Mouse (Mus musculus) olfactory bulb, adult 2 months (tissue): ENCODE measurements around the gene Fhl4. TPM values are rescaled to one million over a fixed set of nuclear protein-coding genes. Genes with fewer than 3 reads are reported as not detected.
A peak's percentile ranks its signal among the peaks of the same experiment; 100 is the strongest.

Source experiments
- H3K27ac ChIP-seq: fragments of 200-500 bp; 2 replicates; pipeline ENCODE4 v1.5.1; 2012; ENCODE audit warnings: low read depth, low read length; ENCODE audit not compliant: insufficient read depth
- H3K4me1 ChIP-seq: fragments of 200-500 bp; 2 replicates; pipeline ENCODE4 v1.6.1; 2012; ENCODE audit warnings: low read length; ENCODE audit not compliant: control insufficient read depth, insufficient read depth
- H3K4me3 ChIP-seq: fragments of 200-500 bp; 2 replicates; pipeline ENCODE4 v1.5.1; 2012; ENCODE audit warnings: mild to moderate bottlenecking, low read depth, low read length, moderate library complexity; ENCODE audit not compliant: insufficient read depth
- CTCF ChIP-seq: fragments of 200-500 bp; IDR thresholded peaks from 2 replicates; pipeline ENCODE4 v1.5.1; 2012; ENCODE audit warnings: low read depth, mild to moderate bottlenecking, low read length, moderate library complexity; ENCODE audit not compliant: insufficient read depth
- POLR2A ChIP-seq: fragments of 200-500 bp; IDR thresholded peaks from 2 replicates; pipeline ENCODE4 v1.6.1; 2012; ENCODE audit warnings: mild to moderate bottlenecking, low read depth, low read length, moderate library complexity; ENCODE audit not compliant: insufficient read depth
- WGBS: fragments of 180-500 bp; shearing (Covaris S2); methylation state at CpG from one replicate; pipeline ENCODE4 v1.1.7; 2018; 5-methylcytosine and 5-hydroxymethylcytosine counted together
- polyA plus RNA-seq: library from polyadenylated mRNA; stranded (reverse); fragments of >200 nt; gene quantifications from 2 replicates; pipeline ENCODE4 v1.2.4, GENCODE M21; 2012; ENCODE audit warnings: low replicate concordance; ENCODE audit not compliant: missing spikeins, insufficient read depth, insufficient read length

The Fhl4 gene
- polyA plus RNA-seq = not detected in 2 replicates

DNA sequence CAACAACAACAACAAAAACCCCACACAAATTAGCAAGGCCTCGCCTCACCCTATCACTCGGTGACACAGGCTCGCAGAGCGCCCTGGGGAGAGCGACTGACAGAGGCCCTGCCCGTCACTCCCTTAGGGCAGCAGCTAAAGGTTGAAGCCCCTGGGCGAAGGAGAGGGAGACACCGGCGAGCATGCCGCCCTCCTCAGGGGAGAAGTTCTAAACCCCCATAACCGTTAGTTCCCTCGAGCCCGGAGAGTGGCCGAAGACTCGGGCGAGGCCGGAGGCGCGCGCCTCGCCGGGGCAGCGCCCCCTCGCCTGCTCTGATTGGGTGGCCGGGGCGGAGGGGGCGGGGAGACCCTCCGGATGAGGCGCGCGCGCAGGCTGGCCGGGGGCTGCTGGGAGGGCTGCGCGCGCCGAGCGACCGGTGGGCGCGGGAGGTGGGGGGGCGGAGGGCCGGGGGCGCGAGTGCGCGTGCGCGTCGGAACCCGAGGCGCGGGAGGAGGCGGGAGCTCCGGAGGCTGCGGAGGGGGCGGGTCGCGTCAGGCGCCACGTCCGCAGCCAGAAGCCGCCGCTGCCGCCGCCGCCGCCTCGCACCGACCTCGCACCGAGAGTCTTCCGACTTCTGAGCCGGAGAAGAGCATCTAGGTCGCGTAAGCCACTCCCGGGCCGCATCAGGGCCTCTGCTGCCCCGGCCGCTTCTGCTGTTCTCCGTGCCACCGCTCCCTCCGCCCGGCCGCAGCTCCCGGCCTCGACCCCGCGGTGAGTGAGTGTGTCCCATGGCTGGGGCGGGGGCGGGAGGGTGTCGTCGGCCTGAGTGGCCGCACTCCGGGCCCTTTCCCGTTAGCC lies at the start of gene Fhl4, which contains the start of gene Tmem263:
Gene Fhl4 (minus strand): TSS at position 249 of the 838 bp plus-strand sequence.
Gene Tmem263 (plus strand): TSS at position 381 of the 838 bp plus-strand sequence.
- no peak for TF ChIP-seq CTCF
- TF ChIP-seq POLR2A = peak; percentile 77
- WGBS = 1% methylated on average over 86 of the region's 96 CpGs
- Histone ChIP-seq H3K27ac (peak within 1 kb of the TSS; percentile 52), H3K4me1 (peaks cover 8% of the 10 kb centered on the region), H3K4me3 (peak within 1 kb of the TSS; percentile 99)

DNA sequence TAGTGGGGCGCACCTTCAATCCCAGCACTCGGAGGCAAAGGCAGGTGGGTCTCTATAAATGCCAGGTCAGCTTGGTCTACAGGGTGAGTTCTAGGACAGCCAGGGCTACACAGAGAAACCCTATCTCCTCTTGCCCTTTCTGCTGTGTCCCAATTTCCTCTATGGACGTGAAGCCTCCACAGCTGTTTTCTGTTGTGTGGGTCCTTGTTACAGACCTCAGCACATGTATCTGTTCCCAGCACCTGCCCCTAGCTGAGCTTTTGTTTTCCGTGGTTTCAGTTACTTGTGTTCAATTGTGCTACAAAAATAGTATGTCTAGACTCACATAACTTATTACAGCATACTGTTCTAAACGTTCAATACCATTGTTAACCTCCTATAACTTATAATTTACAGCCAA lies 46.9 kb upstream of the Fhl4 start:
- H3K27ac ChIP-seq = no peak overlapping the region
- no peaks in the 10 kb centered on the region for H3K4me1 ChIP-seq
- H3K4me3 ChIP-seq = no peak overlapping the region
- no peak for TF ChIP-seq CTCF
- TF ChIP-seq POLR2A = no peak
- WGBS = 75% methylated on average over 5 of the region's 5 CpGs

DNA sequence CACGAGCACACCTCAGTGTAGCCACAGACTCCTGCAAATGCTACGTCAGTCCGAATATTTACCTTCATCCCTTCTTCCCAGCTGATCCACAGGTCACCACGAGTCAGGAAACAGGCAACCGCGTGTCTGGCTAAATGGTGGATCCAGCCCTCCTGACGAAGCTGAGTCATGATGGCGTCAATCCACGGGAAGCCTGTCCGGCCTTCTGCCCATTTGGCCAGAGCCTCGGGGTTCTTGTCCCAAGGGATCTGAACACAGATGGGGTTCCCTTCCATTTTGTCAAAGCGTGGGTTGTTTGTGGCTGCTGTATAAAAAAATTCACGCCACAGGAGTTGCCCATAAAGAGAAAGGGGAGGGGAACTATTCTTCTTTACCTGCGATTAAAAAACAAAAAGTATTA lies 44.0 kb upstream of the Fhl4 start:
- Histone ChIP-seq H3K27ac (no peak overlapping the region), H3K4me1 (no peaks in the 10 kb centered on the region), H3K4me3 (no peak overlapping the region)
- no peak for TF ChIP-seq CTCF
- 93% methylated on average over 14 of the region's 14 CpGs for WGBS

DNA sequence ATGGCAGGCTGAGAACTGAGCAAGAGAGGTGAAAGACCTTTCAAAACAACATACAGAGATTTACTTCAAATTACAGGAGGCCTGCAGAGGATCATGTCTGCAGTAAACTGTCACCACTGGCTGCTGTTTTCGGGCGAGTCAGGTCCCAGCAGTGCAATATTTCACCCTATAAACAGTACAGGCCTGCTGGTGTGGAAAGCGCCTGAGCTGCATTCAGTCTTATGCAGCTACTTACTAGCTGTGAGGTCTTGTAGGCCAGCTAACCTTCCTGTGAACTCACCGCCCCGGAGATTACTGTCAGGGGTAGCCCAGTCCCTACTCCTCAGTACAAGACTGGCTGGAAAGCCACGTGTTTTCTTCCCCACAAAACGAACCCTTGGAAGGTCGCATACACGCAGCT lies 39.2 kb upstream of the Fhl4 start:
- no peak overlapping the region for H3K27ac ChIP-seq

DNA sequence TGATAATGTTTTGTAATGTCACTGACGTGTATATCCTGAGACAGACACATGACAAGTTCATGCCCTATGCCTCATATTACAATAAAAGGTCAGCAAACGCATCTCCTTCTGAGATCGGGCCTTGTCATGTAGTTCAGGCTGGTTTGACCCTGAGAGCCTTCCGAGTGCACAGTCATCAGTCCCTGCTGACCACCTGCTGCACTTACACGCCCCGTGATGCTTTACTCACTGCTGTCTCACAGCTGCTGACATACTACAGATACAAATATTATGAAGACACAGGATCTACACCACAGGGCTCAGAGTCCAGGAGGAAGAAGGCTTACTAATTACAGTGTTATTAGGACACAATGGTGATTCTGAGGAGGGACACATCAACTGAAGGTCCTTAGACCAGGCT lies 34.3 kb upstream of the Fhl4 start:
- TF ChIP-seq CTCF (no peak), POLR2A (no peak)
- no peaks in the 10 kb centered on the region for H3K4me1 ChIP-seq
- WGBS = 95% methylated on average over 6 of the region's 6 CpGs
- H3K27ac ChIP-seq = no peak overlapping the region
- H3K4me3 ChIP-seq = no peak overlapping the region

More for the DNA sequence above, 39.2 kb upstream of the Fhl4 start:
- TF ChIP-seq POLR2A = no peak
- no peak for TF ChIP-seq CTCF
- no peak overlapping the region for H3K4me3 ChIP-seq
- WGBS = 93% methylated on average over 9 of the region's 9 CpGs
- no peaks in the 10 kb centered on the region for H3K4me1 ChIP-seq

DNA sequence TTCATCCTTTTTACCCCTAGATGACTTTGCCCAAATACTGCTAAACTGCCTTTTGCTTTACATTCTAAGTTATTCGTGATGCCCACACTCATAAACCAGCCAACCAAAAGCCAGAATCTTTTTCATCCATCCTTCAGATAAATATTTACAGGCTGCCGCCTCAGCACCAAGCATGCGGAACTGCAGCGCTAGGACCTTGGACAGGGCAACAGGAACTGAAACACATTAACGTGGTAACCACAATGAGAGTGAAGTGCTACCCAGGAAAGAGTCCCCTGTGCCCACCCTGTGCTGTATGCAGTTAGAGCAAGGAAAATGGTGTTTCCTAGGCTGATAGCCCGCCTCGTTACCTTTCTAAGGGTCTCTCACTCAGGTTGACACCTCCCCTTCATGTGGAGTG lies 26.2 kb upstream of the Fhl4 start:
- 20% methylated on average over 7 of the region's 7 CpGs for WGBS
- TF ChIP-seq POLR2A (no peak), CTCF (no peak)
- Histone ChIP-seq H3K27ac (no peak overlapping the region), H3K4me1 (peaks cover 8% of the 10 kb centered on the region), H3K4me3 (no peak overlapping the region)

DNA sequence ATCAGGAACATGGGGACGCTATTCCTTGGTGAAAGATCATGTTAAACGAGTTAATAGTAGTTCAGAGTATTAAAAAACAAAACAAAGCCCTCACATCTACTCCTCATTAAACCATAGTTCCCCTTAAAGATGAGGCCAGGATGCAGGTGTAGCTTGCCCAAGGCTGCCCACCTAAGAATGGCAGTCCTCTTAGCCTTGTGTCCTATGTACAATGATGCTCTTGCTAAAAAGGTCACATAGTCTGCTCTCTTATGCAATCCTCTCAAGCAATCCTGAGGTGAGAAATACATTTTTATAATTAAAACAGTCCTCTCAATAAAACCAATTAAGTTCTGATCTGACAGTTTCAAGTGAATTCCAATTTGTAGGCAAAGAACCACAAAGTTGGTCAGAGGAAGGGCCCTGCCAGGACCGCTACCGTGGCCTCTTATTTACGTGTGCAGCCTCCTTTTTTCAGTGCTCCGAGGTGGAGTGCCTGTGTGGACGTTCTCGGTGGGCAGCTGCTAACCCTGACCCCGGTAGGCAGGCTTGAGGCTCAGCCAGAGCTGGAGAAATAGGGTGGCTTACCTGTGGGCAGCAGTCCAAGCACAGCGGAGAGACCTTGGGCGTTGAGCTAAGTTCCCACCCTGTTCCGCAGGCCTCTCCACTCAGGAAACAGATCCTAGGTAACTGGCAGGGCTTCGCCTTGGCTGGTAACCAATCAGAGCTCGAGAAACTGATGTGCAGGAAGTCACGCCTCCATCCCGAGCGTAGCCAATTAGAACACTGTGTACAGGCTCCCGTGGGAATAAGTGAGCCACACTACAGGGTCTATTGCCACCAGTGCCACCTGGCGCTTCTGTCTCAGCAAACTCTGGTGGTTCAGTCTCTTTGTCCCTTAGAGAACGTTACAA lies 25.3 kb upstream of the Fhl4 start, which contains the start of gene Mterf2:
Gene Mterf2 (minus strand): TSS at position 633 of the 893 bp plus-strand sequence.
- TF ChIP-seq CTCF (no peak), POLR2A (0 out of 2 replicates have a peak, but pooled peaks have one; percentile 10)
- Histone ChIP-seq H3K4me3 (peak within 1 kb of the TSS; percentile 81), H3K27ac (peak within 1 kb of the TSS; percentile 22; the same call in 1 of the 2 replicates), H3K4me1 (peaks cover 8% of the 10 kb centered on the region)
- 2% methylated on average over 20 of the region's 20 CpGs for WGBS

DNA sequence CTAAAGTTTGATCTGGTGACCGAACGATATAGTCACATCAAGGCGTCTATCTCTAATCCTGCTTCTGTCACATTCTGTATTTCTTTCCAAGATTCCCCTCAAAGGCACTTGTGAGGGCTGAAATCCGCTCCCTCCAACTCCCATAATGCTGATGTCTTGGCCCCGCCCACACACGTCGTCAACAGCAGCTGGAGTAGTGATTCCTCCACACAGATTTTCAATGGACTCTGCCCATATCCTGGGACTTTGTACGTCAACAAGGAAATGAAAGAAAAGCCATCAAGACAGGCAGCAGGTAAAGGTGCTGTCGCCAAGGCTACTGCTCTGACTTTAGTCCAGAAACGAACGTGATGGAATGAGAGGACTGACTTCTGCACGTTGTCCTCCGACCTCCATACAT lies 22.9 kb upstream of the Fhl4 start:
- Histone ChIP-seq H3K4me3 (no peak overlapping the region), H3K27ac (no peak overlapping the region), H3K4me1 (peaks cover 8% of the 10 kb centered on the region)
- TF ChIP-seq POLR2A (no peak), CTCF (no peak)
- WGBS = 90% methylated on average over 13 of the region's 13 CpGs

DNA sequence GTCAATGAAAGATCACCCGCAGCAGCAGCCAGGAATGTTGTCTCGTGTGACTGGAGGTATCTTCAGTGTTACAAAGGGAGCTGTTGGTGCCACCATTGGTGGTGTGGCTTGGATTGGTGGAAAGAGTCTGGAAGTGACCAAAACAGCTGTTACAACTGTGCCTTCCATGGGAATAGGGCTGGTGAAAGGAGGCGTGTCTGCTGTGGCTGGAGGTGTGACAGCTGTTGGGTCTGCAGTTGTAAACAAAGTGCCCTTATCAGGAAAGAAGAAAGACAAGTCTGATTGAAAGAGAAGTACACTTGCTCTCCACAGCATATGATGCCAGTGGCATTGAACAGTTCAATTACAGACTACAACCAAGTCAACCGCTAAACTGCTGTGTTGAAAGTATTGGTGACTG lies 12.1 kb upstream of the Fhl4 start:
- TF ChIP-seq POLR2A = no peak
- no peak for TF ChIP-seq CTCF
- no peak overlapping the region for H3K27ac ChIP-seq
- 93% methylated on average over 4 of the region's 4 CpGs for WGBS
- H3K4me3 ChIP-seq = no peak overlapping the region
- no peaks in the 10 kb centered on the region for H3K4me1 ChIP-seq
